Mouse (Mus musculus) embryonic facial prominence, embryonic 15.5 days (tissue): Measurements from ENCODE around the gene Gm8764. TPM values are rescaled to one million over a fixed set of nuclear protein-coding genes. Genes with fewer than 3 reads are reported as not detected.
"Not testable (repeated sequence)": the region's sequence is repeated elsewhere in the genome, so short reads cannot be mapped to it uniquely, and the experiment has no call there.

Source experiments
- ATAC-seq: fragments of 200-750 bp; cut with Nextera tagmentation; 2 replicates; pipeline ENCODE4 v1.8.0; 2017; ENCODE audit warnings: low read depth, moderate TSS enrichment; ENCODE audit not compliant: insufficient number of reproducible peaks, low FRiP score, low TSS enrichment
- H3K27ac ChIP-seq: fragments of 300-500 bp; sonication (generic); replicated peaks from 2 replicates; pipeline ENCODE4 v1.5.1; 2015; ENCODE audit warnings: mild to moderate bottlenecking, inconsistent platforms
- H3K27me3 ChIP-seq: fragments of 300-500 bp; sonication (generic); 2 replicates; pipeline ENCODE4 v1.6.1; 2015; ENCODE audit warnings: inconsistent platforms
- H3K36me3 ChIP-seq: fragments of 300-500 bp; sonication (generic); 2 replicates; pipeline ENCODE4 v1.6.1; 2015; ENCODE audit warnings: mild to moderate bottlenecking, inconsistent platforms
- H3K4me1 ChIP-seq: fragments of 300-500 bp; sonication (generic); 2 replicates; pipeline ENCODE4 v1.6.1; 2015; ENCODE audit warnings: inconsistent platforms
- H3K4me2 ChIP-seq: fragments of 300-500 bp; sonication (generic); replicated peaks from 2 replicates; pipeline ENCODE4 v1.6.1; 2015; ENCODE audit warnings: mild to moderate bottlenecking, inconsistent platforms
- H3K4me3 ChIP-seq: fragments of 300-500 bp; sonication (generic); replicated peaks from 2 replicates; pipeline ENCODE4 v1.5.1; 2015; ENCODE audit warnings: mild to moderate bottlenecking, inconsistent platforms
- H3K9ac ChIP-seq: fragments of 300-500 bp; sonication (generic); 2 replicates; pipeline ENCODE4 v1.6.1; 2015; ENCODE audit warnings: inconsistent platforms
- H3K9me3 ChIP-seq: fragments of 300-500 bp; sonication (generic); replicated peaks from 2 replicates; pipeline ENCODE4 v1.6.1; 2016; ENCODE audit warnings: inconsistent platforms
- WGBS: fragments of 180-500 bp; shearing (Covaris S2); methylation state at CpG from one replicate; pipeline ENCODE4 v1.1.7; 2015; 5-methylcytosine and 5-hydroxymethylcytosine counted together
- polyA plus RNA-seq: library from polyadenylated mRNA; unstranded; fragments of >200 nt; fragmentation: Nextera tagmentation; extraction: Ambion mirVana; gene quantifications from 2 replicates; pipeline ENCODE4 v1.2.1, GENCODE M21; 2015

The Gm8764 gene
- not detected in 2 replicates for polyA plus RNA-seq

GRCm38 (mm10) chr10:104159706-104160105 is at the start of gene Gm8764:
Gene Gm8764 (plus strand): TSS chr10:104160006.
- not testable (repeated sequence) for H3K4me3 ChIP-seq, H3K27ac ChIP-seq, H3K36me3 ChIP-seq, H3K4me1 ChIP-seq, H3K9me3 ChIP-seq, H3K9ac ChIP-seq, H3K27me3 ChIP-seq, ATAC-seq, H3K4me2 ChIP-seq
- WGBS: no CpG with 5 or more reads among the region's 3 CpGs

GRCm38 (mm10) chr10:104110044-104110443 is 49.8 kb upstream of the Gm8764 start:
- Histone ChIP-seq H3K4me1 (no peaks in the 10 kb centered on the region), H3K9me3 (no peaks in the 10 kb centered on the region), H3K4me3 (no peak overlapping the region), H3K9ac (no peak overlapping the region), H3K27ac (no peak overlapping the region), H3K27me3 (no peaks in the 10 kb centered on the region), H3K36me3 (no peaks in the 10 kb centered on the region), H3K4me2 (no peak overlapping the region)
- no peak for ATAC-seq
- 80% methylated on average over 3 of the region's 3 CpGs for WGBS

DNA sequence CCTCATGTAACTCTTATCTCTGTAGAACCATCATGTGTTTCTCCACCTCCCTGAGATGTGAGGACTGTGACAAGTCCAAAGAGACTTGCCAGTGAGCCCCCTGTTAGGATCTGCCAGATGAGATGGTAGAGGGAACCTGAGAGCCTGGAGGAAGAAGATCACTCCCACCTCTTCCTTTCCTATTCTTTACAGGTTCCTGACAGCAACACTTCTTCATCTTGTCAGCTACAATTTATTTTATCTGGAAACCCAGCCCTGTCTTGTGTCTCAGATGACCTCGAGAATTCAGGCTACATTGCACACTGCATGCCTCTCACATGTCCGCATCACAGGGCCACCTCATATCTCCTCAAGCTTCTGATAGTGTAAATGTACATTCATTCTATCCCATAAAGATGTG is 41.5 kb upstream of the Gm8764 start:
- Histone ChIP-seq H3K4me3 (no peak overlapping the region), H3K27me3 (no peaks in the 10 kb centered on the region), H3K4me2 (no peak overlapping the region), H3K27ac (no peak overlapping the region), H3K9me3 (no peaks in the 10 kb centered on the region), H3K9ac (no peak overlapping the region), H3K4me1 (no peaks in the 10 kb centered on the region), H3K36me3 (no peaks in the 10 kb centered on the region)
- WGBS: 72% methylated on average over 2 of the region's 2 CpGs
- ATAC-seq: no peak

DNA sequence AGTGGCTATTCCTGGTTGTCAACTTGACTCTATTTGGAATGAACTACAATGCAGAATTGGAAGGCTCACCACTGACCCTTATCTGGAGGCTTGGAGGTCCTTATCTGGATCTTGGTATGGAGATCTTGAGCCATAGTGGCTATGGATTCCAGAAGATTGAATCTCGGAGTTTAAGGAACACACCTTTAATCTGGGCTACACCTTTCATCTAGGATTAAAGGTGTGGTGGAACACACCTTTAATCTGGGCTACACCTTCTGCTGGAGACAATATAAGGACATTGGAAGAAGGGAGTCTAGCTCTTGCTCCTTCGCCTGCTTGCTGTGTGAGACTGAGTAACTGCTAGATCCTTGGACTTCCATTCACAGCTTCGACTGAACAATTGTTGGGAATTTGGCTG is 17.1 kb upstream of the Gm8764 start, which contains the start of gene Gm21293:
Gm21293 (plus strand) TSS at position 301 of the 400 bp plus-strand sequence.
- H3K27me3 ChIP-seq, H3K4me3 ChIP-seq, H3K27ac ChIP-seq, ATAC-seq, H3K9me3 ChIP-seq, H3K4me1 ChIP-seq, H3K9ac ChIP-seq, H3K4me2 ChIP-seq, H3K36me3 ChIP-seq: not testable (repeated sequence)
- no CpG with 5 or more reads among the region's 3 CpGs for WGBS

GRCm38 (mm10) chr10:104151197-104151596 is 8.6 kb upstream of the Gm8764 start, which contains the start of gene Gm6763:
Gene Gm6763 (plus strand): TSS chr10:104151497.
- H3K9me3 ChIP-seq, H3K36me3 ChIP-seq, H3K27me3 ChIP-seq, H3K9ac ChIP-seq, H3K4me1 ChIP-seq, H3K4me3 ChIP-seq, H3K4me2 ChIP-seq, ATAC-seq, H3K27ac ChIP-seq: not testable (repeated sequence)
- no CpG with 5 or more reads among the region's 3 CpGs for WGBS

DNA sequence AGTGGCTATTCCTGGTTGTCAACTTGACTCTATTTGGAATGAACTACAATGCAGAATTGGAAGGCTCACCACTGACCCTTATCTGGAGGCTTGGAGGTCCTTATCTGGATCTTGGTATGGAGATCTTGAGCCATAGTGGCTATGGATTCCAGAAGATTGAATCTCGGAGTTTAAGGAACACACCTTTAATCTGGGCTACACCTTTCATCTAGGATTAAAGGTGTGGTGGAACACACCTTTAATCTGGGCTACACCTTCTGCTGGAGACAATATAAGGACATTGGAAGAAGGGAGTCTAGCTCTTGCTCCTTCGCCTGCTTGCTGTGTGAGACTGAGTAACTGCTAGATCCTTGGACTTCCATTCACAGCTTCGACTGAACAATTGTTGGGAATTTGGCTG is 8.4 kb downstream of the Gm8764 start, which contains the start of gene Gm21304:
Gm21304 (plus strand) TSS at position 301 of the 400 bp plus-strand sequence.
- not testable (repeated sequence) for H3K27ac ChIP-seq, H3K4me2 ChIP-seq, H3K27me3 ChIP-seq, H3K4me3 ChIP-seq, H3K9ac ChIP-seq, H3K4me1 ChIP-seq, ATAC-seq, H3K9me3 ChIP-seq, H3K36me3 ChIP-seq
- WGBS: no CpG with 5 or more reads among the region's 3 CpGs

- H3K27me3 ChIP-seq, H3K36me3 ChIP-seq, ATAC-seq, H3K4me3 ChIP-seq, H3K4me2 ChIP-seq, H3K27ac ChIP-seq, H3K4me1 ChIP-seq, H3K9ac ChIP-seq, H3K9me3 ChIP-seq: not testable (repeated sequence)
- no CpG with 5 or more reads among the region's 3 CpGs for WGBS
Observed at GRCm38 (mm10) chr10:104176724-104177123, 16.9 kb downstream of the Gm8764 start, which contains the start of gene Gm21312. Gene Gm21312 (plus strand): TSS chr10:104177024.

GRCm38 (mm10) chr10:104185233-104185632 is 25.4 kb downstream of the Gm8764 start, which contains the start of gene Gm20765:
Gene Gm20765 (plus strand): TSS chr10:104185533.
- not testable (repeated sequence) for H3K36me3 ChIP-seq, H3K4me1 ChIP-seq, H3K9me3 ChIP-seq, H3K9ac ChIP-seq, ATAC-seq, H3K4me2 ChIP-seq, H3K4me3 ChIP-seq, H3K27me3 ChIP-seq, H3K27ac ChIP-seq
- no CpG with 5 or more reads among the region's 3 CpGs for WGBS

DNA sequence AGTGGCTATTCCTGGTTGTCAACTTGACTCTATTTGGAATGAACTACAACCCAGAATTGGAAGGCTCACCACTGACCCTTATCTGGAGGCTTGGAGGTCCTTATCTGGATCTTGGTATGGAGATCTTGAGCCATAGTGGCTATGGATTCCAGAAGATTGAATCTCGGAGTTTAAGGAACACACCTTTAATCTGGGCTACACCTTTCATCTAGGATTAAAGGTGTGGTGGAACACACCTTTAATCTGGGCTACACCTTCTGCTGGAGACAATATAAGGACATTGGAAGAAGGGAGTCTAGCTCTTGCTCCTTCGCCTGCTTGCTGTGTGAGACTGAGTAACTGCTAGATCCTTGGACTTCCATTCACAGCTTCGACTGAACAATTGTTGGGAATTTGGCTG is 33.9 kb downstream of the Gm8764 start, which contains the start of gene Gm4340:
Gm4340 (plus strand) TSS at position 301 of the 400 bp plus-strand sequence.
- H3K4me3 ChIP-seq, H3K4me1 ChIP-seq, H3K27ac ChIP-seq, H3K36me3 ChIP-seq, H3K9me3 ChIP-seq, H3K4me2 ChIP-seq, ATAC-seq, H3K9ac ChIP-seq, H3K27me3 ChIP-seq: not testable (repeated sequence)
- WGBS: no CpG with 5 or more reads among the region's 3 CpGs

- no peak overlapping the region for H3K4me2 ChIP-seq
- no peaks in the 10 kb centered on the region for H3K27me3 ChIP-seq
- H3K27ac ChIP-seq: no peak overlapping the region
- no peak overlapping the region for H3K4me3 ChIP-seq
- H3K4me1 ChIP-seq: no peaks in the 10 kb centered on the region
- no peak for ATAC-seq
- WGBS: 77% methylated on average over 1 of the region's 1 CpGs
- H3K36me3 ChIP-seq: no peaks in the 10 kb centered on the region
- H3K9ac ChIP-seq: no peak overlapping the region
- no peaks in the 10 kb centered on the region for H3K9me3 ChIP-seq
Observed at GRCm38 (mm10) chr10:104209655-104210054, 49.8 kb downstream of the Gm8764 start.

- Histone ChIP-seq H3K4me3 (no peak overlapping the region), H3K9ac (no peak overlapping the region), H3K27ac (no peak overlapping the region), H3K27me3 (no peaks in the 10 kb centered on the region), H3K36me3 (no peaks in the 10 kb centered on the region), H3K4me2 (no peak overlapping the region), H3K9me3 (no peaks in the 10 kb centered on the region), H3K4me1 (no peaks in the 10 kb centered on the region)
- WGBS: 64% methylated on average over 3 of the region's 3 CpGs
- no peak for ATAC-seq
Observed at GRCm38 (mm10) chr10:104210268-104210990, 50.6 kb downstream of the Gm8764 start.
